Mouse (Mus musculus) forebrain, embryonic 10.5 days (tissue): ENCODE measurements around the gene Ifi204. TPM values are rescaled to one million over a fixed set of nuclear protein-coding genes. Genes with fewer than 3 reads are reported as not detected.
"Not testable (repeated sequence)": the region's sequence is repeated elsewhere in the genome, so short reads cannot be mapped to it uniquely, and the experiment has no call there.

ENCODE experiments used
- DNase-seq: peaks from one replicate; pipeline ENCODE4 v3.0.0-alpha.2; 2017; ENCODE audit warnings: low spot score; ENCODE audit errors: extremely low spot score
- H3K27ac ChIP-seq: fragments of 300-500 bp; sonication (generic); 2 replicates; pipeline ENCODE4 v1.5.1; 2016; ENCODE audit warnings: mild to moderate bottlenecking
- H3K27me3 ChIP-seq: fragments of 300-500 bp; sonication (generic); 2 replicates; pipeline ENCODE4 v1.6.1; 2016; ENCODE audit warnings: mild to moderate bottlenecking; ENCODE audit not compliant: poor library complexity, severe bottlenecking
- H3K36me3 ChIP-seq: fragments of 300-500 bp; sonication (generic); replicated peaks from 2 replicates; pipeline ENCODE4 v1.6.1; 2016; ENCODE audit warnings: mild to moderate bottlenecking, moderate library complexity
- H3K4me1 ChIP-seq: fragments of 300-500 bp; sonication (generic); 2 replicates; pipeline ENCODE4 v1.6.1; 2016
- H3K4me3 ChIP-seq: fragments of 300-500 bp; sonication (generic); 2 replicates; pipeline ENCODE4 v1.5.1; 2016; ENCODE audit warnings: mild to moderate bottlenecking, moderate library complexity
- H3K9me3 ChIP-seq: fragments of 300-500 bp; sonication (generic); 2 replicates; pipeline ENCODE4 v1.6.1; 2016; ENCODE audit warnings: mild to moderate bottlenecking, moderate library complexity
- WGBS: fragments of 180-500 bp; shearing (Covaris S2); methylation state at CpG from one replicate; pipeline ENCODE4 v1.1.7; 2016; 5-methylcytosine and 5-hydroxymethylcytosine counted together
- polyA plus RNA-seq: library from polyadenylated mRNA; unstranded; fragments of >200 nt; fragmentation: Nextera tagmentation; extraction: Ambion mirVana; gene quantifications from 2 replicates; pipeline ENCODE4 v1.2.1, GENCODE M21; 2016

Gene Ifi204
- polyA plus RNA-seq = 0.30 and 0.37 TPM in 2 replicates

DNA sequence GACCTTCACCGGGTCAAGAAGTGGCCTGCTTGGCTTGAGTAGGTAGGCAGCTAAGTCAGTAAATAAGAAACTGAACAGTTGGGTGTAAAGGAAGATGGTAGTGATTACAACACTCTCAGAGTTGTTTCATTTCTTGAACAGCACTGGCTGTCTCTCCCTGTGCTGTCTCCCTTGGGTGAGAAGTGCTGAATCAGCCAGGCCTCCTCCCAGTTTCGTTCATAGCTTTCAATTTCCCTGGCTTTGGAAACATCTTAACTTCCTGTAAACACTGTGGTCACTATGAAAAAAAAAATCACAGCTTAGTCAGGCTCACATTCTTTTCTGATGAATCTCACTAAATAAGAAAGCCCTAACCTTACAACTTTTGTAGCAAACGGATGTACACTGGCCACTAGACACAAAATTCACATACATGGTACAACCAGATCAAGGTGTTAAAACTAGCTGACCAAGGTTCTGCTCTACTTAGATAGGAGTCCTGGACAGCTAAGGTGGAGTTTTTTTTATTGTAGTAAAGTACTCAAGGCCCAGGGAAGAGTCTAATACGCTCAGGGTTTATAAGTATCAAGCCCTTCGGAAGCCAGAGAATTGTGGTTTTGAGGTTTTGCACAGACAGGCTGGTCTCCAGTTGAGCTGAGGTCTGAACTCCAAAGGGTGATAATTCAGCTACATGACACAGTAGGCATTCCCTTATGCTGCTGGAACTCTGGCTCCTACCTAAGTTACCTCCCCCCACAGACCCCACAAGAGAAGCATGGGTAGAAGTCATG is at the start of gene Ifi204:
Gene Ifi204 (minus strand): TSS at position 96 of the 770 bp plus-strand sequence.
- DNase-seq, H3K4me1 ChIP-seq, H3K27ac ChIP-seq, H3K27me3 ChIP-seq, H3K4me3 ChIP-seq, H3K36me3 ChIP-seq, H3K9me3 ChIP-seq: not testable (repeated sequence)
- WGBS = 89% methylated on average over 5 of the region's 5 CpGs

- DNase-seq, H3K36me3 ChIP-seq, H3K4me3 ChIP-seq, H3K27ac ChIP-seq, H3K9me3 ChIP-seq, H3K27me3 ChIP-seq, H3K4me1 ChIP-seq: not testable (repeated sequence)
- WGBS = 85% methylated on average over 2 of the region's 2 CpGs
Measured at GRCm38 (mm10) chr1:173809294-173809693, 42.6 kb upstream of the Ifi204 start.

- 63% methylated on average over 2 of the region's 2 CpGs for WGBS
- H3K4me1 ChIP-seq, DNase-seq: not testable (repeated sequence)
Measured at GRCm38 (mm10) chr1:173802689-173803281, 36.0 kb upstream of the Ifi204 start.

DNA sequence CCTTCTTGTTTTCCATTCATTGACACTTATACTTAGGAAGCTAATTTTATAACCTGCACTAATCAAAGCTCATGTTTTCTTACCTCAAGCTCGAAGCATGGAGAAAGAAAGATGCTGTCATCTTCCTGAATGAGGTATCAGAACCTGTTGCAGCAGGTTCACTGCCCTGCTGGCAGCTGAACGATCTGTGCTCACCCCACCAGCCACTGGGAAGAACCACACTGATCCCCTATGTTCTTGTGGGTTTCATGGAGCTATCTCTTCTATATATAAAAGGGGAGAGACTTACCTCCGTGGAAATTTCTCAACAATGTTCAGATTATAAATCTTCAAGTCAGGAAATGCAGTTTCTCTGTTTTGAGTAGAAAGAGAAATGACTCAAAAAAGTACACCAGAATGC is 35.5 kb upstream of the Ifi204 start:
- not testable (repeated sequence) for H3K27me3 ChIP-seq

More at GRCm38 (mm10) chr1:173802689-173803281, 36.0 kb upstream of the Ifi204 start:
- not testable (repeated sequence) for H3K27ac ChIP-seq, H3K36me3 ChIP-seq, H3K9me3 ChIP-seq, H3K4me3 ChIP-seq, H3K27me3 ChIP-seq

GRCm38 (mm10) chr1:173801791-173802190 is 35.0 kb upstream of the Ifi204 start:
- H3K4me3 ChIP-seq, DNase-seq, H3K9me3 ChIP-seq, H3K4me1 ChIP-seq, H3K27ac ChIP-seq, H3K27me3 ChIP-seq, H3K36me3 ChIP-seq: not testable (repeated sequence)
- WGBS = 90% methylated on average over 2 of the region's 2 CpGs

More for the DNA sequence above, 35.5 kb upstream of the Ifi204 start:
- not testable (repeated sequence) for H3K9me3 ChIP-seq, DNase-seq, H3K36me3 ChIP-seq, H3K4me3 ChIP-seq, H3K27ac ChIP-seq, H3K4me1 ChIP-seq
- WGBS = 79% methylated on average over 3 of the region's 3 CpGs

DNA sequence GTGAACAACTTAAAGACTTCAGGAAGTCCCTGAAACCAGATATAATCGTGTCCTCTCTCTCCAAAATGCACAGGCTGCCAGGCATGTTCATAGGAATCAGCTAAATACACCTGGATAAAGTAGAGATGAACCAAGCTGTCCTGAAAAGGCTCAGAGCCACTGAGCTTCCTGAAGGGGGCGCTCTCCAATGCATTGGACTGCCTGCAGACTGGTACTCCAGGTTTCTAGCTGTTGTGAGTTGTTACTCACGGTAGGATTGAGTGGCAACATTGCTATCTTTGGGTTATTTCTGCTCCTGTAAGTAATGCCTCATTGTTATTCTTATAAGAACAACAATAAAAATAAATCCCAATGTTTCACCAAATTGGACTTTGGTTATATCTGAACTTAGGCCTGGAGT is 6.7 kb upstream of the Ifi204 start:
- WGBS = 74% methylated on average over 2 of the region's 3 CpGs
- H3K4me1 ChIP-seq, H3K9me3 ChIP-seq, H3K27me3 ChIP-seq, H3K27ac ChIP-seq, DNase-seq, H3K4me3 ChIP-seq, H3K36me3 ChIP-seq: not testable (repeated sequence)

- H3K4me1 ChIP-seq, DNase-seq, H3K9me3 ChIP-seq, H3K27me3 ChIP-seq, H3K36me3 ChIP-seq, H3K4me3 ChIP-seq, H3K27ac ChIP-seq: not testable (repeated sequence)
- 88% methylated on average over 5 of the region's 5 CpGs for WGBS
Measured at GRCm38 (mm10) chr1:173760032-173760431, 6.7 kb downstream of the Ifi204 start.

DNA sequence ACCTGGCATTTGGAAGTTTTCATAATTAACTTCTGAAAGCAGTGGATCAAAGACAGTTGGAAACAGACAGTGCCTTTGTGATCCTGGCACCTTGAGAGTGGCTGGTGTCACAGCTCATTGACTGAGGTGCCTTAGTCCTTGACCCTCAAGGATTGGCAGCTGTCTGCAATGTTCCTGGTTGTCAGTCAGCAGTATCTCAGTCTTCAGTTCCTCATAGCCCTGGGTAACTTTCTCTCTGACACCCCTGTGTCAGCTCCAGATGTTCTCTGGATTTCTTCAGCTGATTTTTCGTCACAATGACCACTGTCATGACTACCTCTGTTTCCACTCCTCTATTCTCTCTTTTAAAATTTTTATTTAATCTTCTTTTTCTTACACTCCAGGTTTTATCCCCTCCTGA is 24.5 kb downstream of the Ifi204 start:
- no peaks in the 10 kb centered on the region for H3K36me3 ChIP-seq
- WGBS = 79% methylated on average over 1 of the region's 1 CpGs
- no peak for DNase-seq

GRCm38 (mm10) chr1:173741656-173742055 is 25.1 kb downstream of the Ifi204 start, which contains the start of gene Ifi207:
Gene Ifi207 (minus strand): TSS chr1:173741747.
- no peak within 1 kb of the TSS for H3K4me3 ChIP-seq
- no peaks in the 10 kb centered on the region for H3K36me3 ChIP-seq
- H3K27me3 ChIP-seq = no peaks in the 10 kb centered on the region
- H3K27ac ChIP-seq = no peak within 1 kb of the TSS
- H3K4me1 ChIP-seq = no peaks in the 10 kb centered on the region
- no peaks in the 10 kb centered on the region for H3K9me3 ChIP-seq
- DNase-seq = no peak
- 82% methylated on average over 4 of the region's 4 CpGs for WGBS

More for the DNA sequence above, 24.5 kb downstream of the Ifi204 start:
- Histone ChIP-seq H3K9me3 (no peaks in the 10 kb centered on the region), H3K27ac (no peak overlapping the region), H3K4me3 (no peak overlapping the region), H3K27me3 (no peaks in the 10 kb centered on the region), H3K4me1 (no peaks in the 10 kb centered on the region)

GRCm38 (mm10) chr1:173740537-173740936 is 26.2 kb downstream of the Ifi204 start:
- H3K4me1 ChIP-seq = no peaks in the 10 kb centered on the region
- no peaks in the 10 kb centered on the region for H3K9me3 ChIP-seq
- no peak overlapping the region for H3K4me3 ChIP-seq
- H3K27me3 ChIP-seq = no peaks in the 10 kb centered on the region
- no peak for DNase-seq
- H3K36me3 ChIP-seq = no peaks in the 10 kb centered on the region
- H3K27ac ChIP-seq = no peak overlapping the region

DNA sequence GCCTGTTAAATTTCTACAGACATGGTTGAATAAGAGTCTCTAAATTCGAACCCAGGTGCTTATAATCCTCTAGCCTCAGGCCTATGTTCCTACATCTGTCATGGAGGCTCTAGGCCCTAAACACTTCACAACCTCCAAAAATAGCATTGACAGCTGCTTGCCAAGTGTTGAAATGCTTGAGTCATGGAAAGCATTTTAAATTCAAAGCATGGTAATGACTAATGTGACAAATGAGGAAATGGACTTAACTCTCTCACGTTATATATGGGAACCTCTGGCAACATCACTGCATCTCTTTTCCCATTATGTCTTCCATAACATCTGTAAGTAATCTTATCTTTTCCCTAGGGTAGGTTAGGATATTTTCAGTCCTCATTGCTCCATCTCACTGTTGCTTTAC is 29.8 kb downstream of the Ifi204 start:
- Histone ChIP-seq H3K36me3 (no peaks in the 10 kb centered on the region), H3K4me3 (no peak overlapping the region), H3K9me3 (no peaks in the 10 kb centered on the region), H3K27me3 (no peaks in the 10 kb centered on the region), H3K4me1 (no peaks in the 10 kb centered on the region), H3K27ac (no peak overlapping the region)
- no peak for DNase-seq
- WGBS = 82% methylated on average over 2 of the region's 2 CpGs

DNA sequence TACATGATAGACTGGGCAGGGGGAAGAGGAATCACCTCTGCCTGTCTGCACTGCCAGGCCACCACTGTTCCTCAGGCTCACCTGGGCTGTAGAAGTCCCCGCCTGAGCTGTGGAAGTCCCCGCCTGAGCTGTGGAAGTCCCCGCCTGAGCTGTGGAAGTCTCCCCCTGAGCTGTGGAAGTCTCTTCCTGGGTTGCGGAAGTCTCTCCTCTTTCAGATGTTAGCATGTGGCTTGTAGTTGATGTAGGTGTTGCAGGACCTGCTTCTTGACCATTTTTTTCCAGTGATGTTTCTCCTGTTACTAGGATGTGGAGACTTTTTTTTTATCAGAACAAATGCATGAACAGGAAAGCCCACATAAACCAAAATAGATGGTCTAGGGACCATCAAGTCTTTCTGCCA is 31.7 kb downstream of the Ifi204 start:
- not testable (repeated sequence) for H3K27me3 ChIP-seq, H3K4me1 ChIP-seq, DNase-seq, H3K9me3 ChIP-seq, H3K4me3 ChIP-seq, H3K36me3 ChIP-seq, H3K27ac ChIP-seq
- 93% methylated on average over 4 of the region's 4 CpGs for WGBS

GRCm38 (mm10) chr1:173733219-173733618 is 33.5 kb downstream of the Ifi204 start:
- H3K4me1 ChIP-seq = no peaks in the 10 kb centered on the region
- DNase-seq = no peak
- WGBS = 44% methylated on average over 7 of the region's 7 CpGs
- no peaks in the 10 kb centered on the region for H3K36me3 ChIP-seq
- H3K27me3 ChIP-seq = no peaks in the 10 kb centered on the region
- H3K9me3 ChIP-seq = no peaks in the 10 kb centered on the region
- H3K4me3 ChIP-seq = no peak overlapping the region
- H3K27ac ChIP-seq = no peak overlapping the region
